Mouse (Mus musculus) liver, postnatal 0 days (tissue): ENCODE measurements around the gene Lcat.

Experiments
- CTCF ChIP-seq: sonication (generic); IDR thresholded peaks from 2 replicates; pipeline ENCODE4 v1.5.1; 2016; ENCODE audit warnings: antibody characterized with exemption, low read depth
- EP300 ChIP-seq: IDR thresholded peaks from 2 replicates; pipeline ENCODE4 v1.6.1; 2016; ENCODE audit warnings: antibody characterized with exemption, low read depth, mild to moderate bottlenecking

DNA sequence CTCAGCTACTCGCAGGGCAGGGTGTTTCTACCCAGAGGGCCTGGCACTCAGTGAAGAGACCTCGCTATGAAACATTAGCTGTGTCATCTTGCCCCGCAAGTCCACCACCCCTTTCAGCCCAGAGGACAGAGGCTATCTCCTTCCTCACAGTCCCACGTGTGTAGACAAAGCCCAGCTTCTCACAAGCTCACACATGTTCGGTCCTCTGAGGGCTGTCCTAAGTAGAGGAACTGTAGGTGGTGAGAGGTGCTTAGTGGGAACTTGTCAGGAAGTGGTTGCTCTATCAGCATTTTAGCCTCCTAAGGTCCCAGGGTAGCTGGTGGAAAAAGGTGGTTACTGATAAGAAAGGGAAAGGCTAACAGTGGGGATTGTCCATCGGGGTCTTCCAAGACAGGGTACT, 8.1 kb downstream of the Lcat start:
- TF ChIP-seq CTCF (no peak), EP300 (no peak)
